In genomic region chrX:161961176-161961575, GRCm38 (mm10) we compare ENCODE assay signal across 9 mouse cellular contexts.
A peak's percentile ranks its signal among the peaks of the same experiment; 100 is the strongest.
DNase-seq lines count a peak whose midpoint lies in the region; TF ChIP-seq lines count a peak whose summit lies in the region.
"Had no signal": no experiment of that assay in that cellular context is flagged by ENCODE, and none has a peak within 500 bp of the region (broad histone marks: within the 10 kb centered on the region; RNA-seq: fewer than 3 reads in every experiment).

No protein-coding gene starts in this region.

- peak; percentile 5 to 46 for DNase-seq in left cerebral cortex, postnatal 10 days (ENCODE audit: extremely low spot score in 1 of 2, low spot score in 2 of 2)
- no peak for DNase-seq in left cerebral cortex, adult 18-20 months (ENCODE audit: low spot score in 2 of 2)
- DNase-seq in adrenal gland, postnatal 14 days, result peak; percentile 72
- peak; percentile 44 to 50 for DNase-seq in heart, adult 2 months
- DNase-seq in kidney, postnatal 25 days, result peak; percentile 91 to 92
- peak; percentile 4 for DNase-seq in urinary bladder, postnatal 25 days (ENCODE audit: low spot score)
- no peak for DNase-seq in left cerebral cortex, adult 9 months (ENCODE audit: low spot score in 2 of 2)
- no peak for DNase-seq in left cerebral cortex, adult 11 months (ENCODE audit: low spot score)

- H3K9ac ChIP-seq in heart, adult 2 months (ENCODE audit: low read depth, low read length), result no peak overlapping the region
- H3K9ac ChIP-seq: midbrain, embryonic 12.5 days had no signal

- H3K27me3 ChIP-seq in heart, adult 2 months (ENCODE audit: control insufficient read depth, insufficient read depth, low read length), result no peaks in the 10 kb centered on the region

- no peak overlapping the region for H3K4me3 ChIP-seq in heart, adult 2 months
- H3K4me3 ChIP-seq: midbrain, embryonic 12.5 days had no signal

- intact Hi-C loops in left cerebral cortex, postnatal 10 days (cut with DNase I), result loop anchor here (10.0 kb wide), 1 partner anchor 494 kb away; no protein-coding TSS in a partner anchor
- intact Hi-C loops in heart, adult 2 months (cut with DNase I), result loop anchor here (10.0 kb wide), 2 partner anchors 86 to 134 kb away; no protein-coding TSS in a partner anchor

- no peak for TF ChIP-seq EP300 in heart, adult 2 months (IDR thresholded peaks at IDR 0.05; ENCODE audit: insufficient read depth, low read depth, low read length)

- no peak overlapping the region for H3K27ac ChIP-seq in heart, adult 2 months
- H3K27ac ChIP-seq: midbrain, embryonic 12.5 days had no signal

- WGBS in heart, adult 2 months, result 24% methylated on average over 4 of the region's 4 CpGs

- H3K36me3 ChIP-seq in heart, adult 2 months (ENCODE audit: control insufficient read depth, insufficient read depth, low read length), result no peaks in the 10 kb centered on the region
- H3K36me3 ChIP-seq: midbrain, embryonic 12.5 days had no signal

- TF ChIP-seq CTCF in heart, adult 2 months (IDR thresholded peaks at IDR 0.05), result no peak

- TF ChIP-seq POLR2A in heart, adult 2 months (IDR thresholded peaks at IDR 0.05; ENCODE audit: insufficient read depth, low read depth, low read length), result no peak

- H3K4me1 ChIP-seq in heart, adult 2 months (ENCODE audit: control insufficient read depth, insufficient read depth, low read length), result no peaks in the 10 kb centered on the region; the same call in 1 of the 2 replicates

- H3K79me2 ChIP-seq in heart, adult 2 months (replicated peaks; ENCODE audit: control insufficient read depth, insufficient read depth, low read length), result no peaks in the 10 kb centered on the region

Comparison
In these comparisons a context has a peak if more than half of its experiments do, and no peak if none do; other contexts are left out.
1. DNase-seq: peak in left cerebral cortex, postnatal 10 days (2 of 2), adrenal gland, postnatal 14 days (single experiment), heart, adult 2 months (2 of 2), kidney, postnatal 25 days (2 of 2) and urinary bladder, postnatal 25 days (single experiment); none in left cerebral cortex, adult 18-20 months (0 of 2), left cerebral cortex, adult 9 months (0 of 2) and left cerebral cortex, adult 11 months (single experiment).